Mouse (Mus musculus): Measurements from ENCODE around the gene Slc4a4. TPM values are rescaled to one million over a fixed set of nuclear protein-coding genes. Genes with fewer than 3 reads are reported as not detected.

Slc4a4 gene
- total RNA-seq, 2 experiments from 2014 or later = 22.4 to 32.2 TPM

- intact Hi-C loops (cut with DNase I) = no loop called here
- no peak for DNase-seq
Observed at GRCm38 (mm10) chr5:88952757-88953577, 66.3 kb downstream of the Slc4a4 start.

- intact Hi-C loops (cut with DNase I) = no loop called here
- DNase-seq = no peak
Observed at GRCm38 (mm10) chr5:88957735-88958134, 71.1 kb downstream of the Slc4a4 start.

- DNase-seq = no peak
- intact Hi-C loops (cut with DNase I) = no loop called here
Observed at GRCm38 (mm10) chr5:88958966-88959365, 72.3 kb downstream of the Slc4a4 start.

GRCm38 (mm10) chr5:88959412-88959811 lies 72.8 kb downstream of the Slc4a4 start:
- no peak for DNase-seq
- intact Hi-C loops (cut with DNase I) = no loop called here

- DNase-seq = no peak
- intact Hi-C loops (cut with DNase I) = no loop called here
Observed at GRCm38 (mm10) chr5:88960342-88961105, 73.9 kb downstream of the Slc4a4 start.

- peak in 1 of 2 experiments; percentile 28 for DNase-seq
- intact Hi-C loops (cut with DNase I) = no loop called here
Observed at GRCm38 (mm10) chr5:88961351-88961761, 74.7 kb downstream of the Slc4a4 start.

GRCm38 (mm10) chr5:88964685-88965290 lies 78.2 kb downstream of the Slc4a4 start:
- no peak for DNase-seq
- intact Hi-C loops (cut with DNase I) = no loop called here

GRCm38 (mm10) chr5:88966507-88966906 lies 79.9 kb downstream of the Slc4a4 start:
- DNase-seq = no peak
- intact Hi-C loops (cut with DNase I) = no loop called here

- DNase-seq = no peak
- intact Hi-C loops (cut with DNase I) = no loop called here
Observed at GRCm38 (mm10) chr5:88968923-88969639, 82.5 kb downstream of the Slc4a4 start.

GRCm38 (mm10) chr5:88971554-88971953 lies 84.9 kb downstream of the Slc4a4 start:
- intact Hi-C loops (cut with DNase I) = no loop called here

GRCm38 (mm10) chr5:88972277-88972676 lies 85.7 kb downstream of the Slc4a4 start:
- DNase-seq = no peak
- intact Hi-C loops (cut with DNase I) = no loop called here

More at GRCm38 (mm10) chr5:88971554-88971953, 84.9 kb downstream of the Slc4a4 start:
- DNase-seq = no peak

GRCm38 (mm10) chr5:88973130-88973529 lies 86.5 kb downstream of the Slc4a4 start:
- intact Hi-C loops (cut with DNase I) = no loop called here
- DNase-seq = no peak

- intact Hi-C loops (cut with DNase I) = no loop called here
Observed at GRCm38 (mm10) chr5:88975694-88976093, 89.1 kb downstream of the Slc4a4 start.

GRCm38 (mm10) chr5:88976428-88976827 lies 89.8 kb downstream of the Slc4a4 start:
- intact Hi-C loops (cut with DNase I) = no loop called here
- DNase-seq = no peak

More at GRCm38 (mm10) chr5:88975694-88976093, 89.1 kb downstream of the Slc4a4 start:
- DNase-seq = no peak

- intact Hi-C loops (cut with DNase I) = no loop called here
Observed at GRCm38 (mm10) chr5:88980740-88981139, 94.1 kb downstream of the Slc4a4 start.

GRCm38 (mm10) chr5:88981243-88982014 lies 94.8 kb downstream of the Slc4a4 start:
- intact Hi-C loops (cut with DNase I) = no loop called here
- DNase-seq = peak in 1 of 2 experiments; percentile 39

More at GRCm38 (mm10) chr5:88980740-88981139, 94.1 kb downstream of the Slc4a4 start:
- DNase-seq = no peak

- no peak for DNase-seq
- intact Hi-C loops (cut with DNase I) = no loop called here
Observed at GRCm38 (mm10) chr5:88982040-88982736, 95.6 kb downstream of the Slc4a4 start.

- DNase-seq = no peak
- intact Hi-C loops (cut with DNase I) = no loop called here
Observed at GRCm38 (mm10) chr5:88983170-88983569, 96.6 kb downstream of the Slc4a4 start.

- no peak for DNase-seq
- intact Hi-C loops (cut with DNase I) = no loop called here
Observed at GRCm38 (mm10) chr5:88983652-88984051, 97.0 kb downstream of the Slc4a4 start.
